In genomic region chr3:83129151-83129550, GRCm38 (mm10) we compare ENCODE assay signal across 9 mouse cellular contexts. TPM values are rescaled to one million over a fixed set of nuclear protein-coding genes. Genes with fewer than 3 reads are reported as not detected.
DNase-seq lines count a peak whose midpoint lies in the region; ATAC-seq lines count a peak whose summit lies in the region.
"Had no signal": no experiment of that assay in that cellular context is flagged by ENCODE, and none has a peak within 500 bp of the region (broad histone marks: within the 10 kb centered on the region; RNA-seq: fewer than 3 reads in every experiment).

No protein-coding gene starts in this region.

- H3K27ac ChIP-seq in heart, embryonic 15.5 days: no peak overlapping the region
- no peak overlapping the region for H3K27ac ChIP-seq in brown adipose tissue, adult 24 weeks (replicated peaks; ENCODE audit: low read depth, low read length)
- H3K27ac ChIP-seq in hindbrain, embryonic 11.5 days (ENCODE audit: low read depth, low read length): no peak overlapping the region
- H3K27ac ChIP-seq in midbrain, embryonic 13.5 days: no peak overlapping the region

- no peaks in the 10 kb centered on the region for H3K36me3 ChIP-seq in heart, embryonic 15.5 days
- no peaks in the 10 kb centered on the region for H3K36me3 ChIP-seq in hindbrain, embryonic 11.5 days (ENCODE audit: control insufficient read depth, insufficient read depth, low read length)
- H3K36me3 ChIP-seq in midbrain, embryonic 13.5 days: no peaks in the 10 kb centered on the region

- peak overlapping the region; percentile 98 for H3K4me2 ChIP-seq in heart, embryonic 15.5 days
- H3K4me2 ChIP-seq in hindbrain, embryonic 11.5 days (replicated peaks; ENCODE audit: low read depth, low read length): peak overlapping the region; percentile 99
- H3K4me2 ChIP-seq in midbrain, embryonic 13.5 days (replicated peaks): peak overlapping the region; percentile 100

- no peak overlapping the region for H3K9ac ChIP-seq in heart, embryonic 15.5 days
- H3K9ac ChIP-seq in hindbrain, embryonic 11.5 days (ENCODE audit: low read depth, low read length): no peak overlapping the region
- H3K9ac ChIP-seq in midbrain, embryonic 13.5 days (replicated peaks): peak overlapping the region; percentile 69

- H3K4me1 ChIP-seq in heart, embryonic 15.5 days (replicated peaks): peaks cover 27% of the 10 kb centered on the region
- no peaks in the 10 kb centered on the region; the same call in 1 of the 2 replicates for H3K4me1 ChIP-seq in brown adipose tissue, adult 24 weeks (ENCODE audit: control insufficient read depth, insufficient read depth, insufficient read length, low read length)
- H3K4me1 ChIP-seq in hindbrain, embryonic 11.5 days (replicated peaks; ENCODE audit: control insufficient read depth, insufficient read depth, low read length): peaks cover 7% of the 10 kb centered on the region
- peaks cover 33% of the 10 kb centered on the region for H3K4me1 ChIP-seq in midbrain, embryonic 13.5 days (replicated peaks)

- intact Hi-C loops in heart, postnatal 10 days (cut with DNase I): loop anchor here (5.0 kb wide), 1 partner anchor 143 kb away; no protein-coding TSS in a partner anchor

- no peak for DNase-seq in heart, postnatal 10 days
- DNase-seq in hindbrain, embryonic 11.5 days (ENCODE audit: low spot score): peak; percentile 45
- DNase-seq in spleen, postnatal 14 days (ENCODE audit: low spot score in 2 of 2): no peak
- no peak for DNase-seq in thymus, postnatal 10 days (ENCODE audit: low spot score in 2 of 2)
- DNase-seq: adrenal gland, adult 8-10 months had no signal

- no peaks in the 10 kb centered on the region for H3K9me3 ChIP-seq in heart, embryonic 15.5 days (replicated peaks)
- no peaks in the 10 kb centered on the region for H3K9me3 ChIP-seq in hindbrain, embryonic 11.5 days (ENCODE audit: control insufficient read depth, low read length)
- no peaks in the 10 kb centered on the region for H3K9me3 ChIP-seq in midbrain, embryonic 13.5 days

- no peak for ATAC-seq in heart, embryonic 15.5 days (replicated peaks; ENCODE audit: insufficient number of reproducible peaks, insufficient read depth, low FRiP score, low read depth)
- peak; percentile 18; the same call in 1 of the 2 replicates for ATAC-seq in hindbrain, embryonic 11.5 days (ENCODE audit: low FRiP score)
- peak; percentile 25; the same call in 1 of the 2 replicates for ATAC-seq in midbrain, embryonic 13.5 days
- ATAC-seq in frontal cortex, adult (ENCODE audit: low TSS enrichment): no peak

- H3K4me3 ChIP-seq in heart, embryonic 15.5 days: peak overlapping the region; percentile 60
- H3K4me3 ChIP-seq in brown adipose tissue, adult 24 weeks (ENCODE audit: insufficient read depth, low read depth, low read length): peak overlapping the region; percentile 27; the same call in 1 of the 2 replicates
- peak overlapping the region; percentile 53 for H3K4me3 ChIP-seq in hindbrain, embryonic 11.5 days (ENCODE audit: low read depth, low read length)
- peak overlapping the region; percentile 66 for H3K4me3 ChIP-seq in midbrain, embryonic 13.5 days (replicated peaks)

- H3K27me3 ChIP-seq in heart, embryonic 15.5 days: peaks cover 64% of the 10 kb centered on the region
- peaks cover 44% of the 10 kb centered on the region for H3K27me3 ChIP-seq in hindbrain, embryonic 11.5 days (ENCODE audit: control insufficient read depth, insufficient read depth, low read length)
- H3K27me3 ChIP-seq in midbrain, embryonic 13.5 days: peaks cover 68% of the 10 kb centered on the region

- WGBS in heart, embryonic 15.5 days: 6% methylated on average over 22 of the region's 22 CpGs
- 2% methylated on average over 22 of the region's 22 CpGs for WGBS in hindbrain, embryonic 11.5 days
- 4% methylated on average over 22 of the region's 22 CpGs for WGBS in midbrain, embryonic 13.5 days

RNA-seq across cellular contexts. Expression of gene Dchs2, which starts 1.4 kb away (rescaled TPM):
- polyA plus RNA-seq in heart, embryonic 15.5 days (2015; fragmentation: Nextera tagmentation; extraction: Ambion mirVana): 0.11 and 0.22 TPM in 2 replicates
- total RNA-seq in heart, postnatal 10 days (2021): 1 to 10 TPM; 1.3 to 1.4 TPM
- 0.12 TPM in 1 of 2 replicates, not detected in the other for polyA plus RNA-seq in brown adipose tissue, adult 24 weeks (2012; ENCODE audit: insufficient read depth, insufficient read length, missing spikeins)
- 1.2 and 1.6 TPM in 2 replicates for polyA plus RNA-seq in hindbrain, embryonic 11.5 days (2014; fragmentation: Nextera tagmentation; extraction: Ambion mirVana)
- polyA plus RNA-seq in midbrain, embryonic 13.5 days (2015; fragmentation: Nextera tagmentation; extraction: Ambion mirVana): 0.38 and 0.49 TPM in 2 replicates

Comparison
In these comparisons a context has a peak if more than half of its experiments do, and no peak if none do; other contexts are left out.
1. ATAC-seq: peak in hindbrain, embryonic 11.5 days (single experiment) and midbrain, embryonic 13.5 days (single experiment); none in heart, embryonic 15.5 days (single experiment) and frontal cortex, adult (single experiment).
2. Peak in every context shown above with its lines, with median percentiles within 50 percentile points of each other: H3K4me2 ChIP-seq and H3K4me3 ChIP-seq.